Mouse (Mus musculus) neural tube, embryonic 14.5 days (tissue): Measurements from ENCODE around the gene Ttll7. TPM values are rescaled to one million over a fixed set of nuclear protein-coding genes. Genes with fewer than 3 reads are reported as not detected.

Source experiments
- ATAC-seq: fragments of 200-750 bp; cut with Nextera tagmentation; 2 replicates; pipeline ENCODE4 v1.8.0; 2017; ENCODE audit warnings: low read depth, mild to moderate bottlenecking, moderate TSS enrichment, moderate library complexity
- H3K27ac ChIP-seq: fragments of 300-500 bp; sonication (generic); 2 replicates; pipeline ENCODE4 v1.5.1; 2014; ENCODE audit warnings: low read depth, mild to moderate bottlenecking, control low read depth, low read length, moderate library complexity, mixed read lengths
- H3K27me3 ChIP-seq: fragments of 300-500 bp; sonication (generic); 2 replicates; pipeline ENCODE4 v1.6.1; 2014; ENCODE audit warnings: low read length; ENCODE audit not compliant: control insufficient read depth, insufficient read depth
- H3K36me3 ChIP-seq: fragments of 300-500 bp; sonication (generic); 2 replicates; pipeline ENCODE4 v1.6.1; 2014; ENCODE audit warnings: low read length, mixed read lengths; ENCODE audit not compliant: control insufficient read depth, insufficient read depth
- H3K4me1 ChIP-seq: fragments of 300-500 bp; sonication (generic); 2 replicates; pipeline ENCODE4 v1.6.1; 2014; ENCODE audit warnings: low read length; ENCODE audit not compliant: control insufficient read depth, insufficient read depth
- H3K4me2 ChIP-seq: fragments of 300-500 bp; sonication (generic); 2 replicates; pipeline ENCODE4 v1.6.1; 2014; ENCODE audit warnings: mild to moderate bottlenecking, low read depth, low read length, control low read depth
- H3K4me3 ChIP-seq: fragments of 300-500 bp; sonication (generic); 2 replicates; pipeline ENCODE4 v1.5.1; 2014; ENCODE audit warnings: low read depth, low read length, control low read depth, mixed read lengths
- H3K9ac ChIP-seq: fragments of 300-500 bp; sonication (generic); replicated peaks from 2 replicates; pipeline ENCODE4 v1.6.1; 2014; ENCODE audit warnings: low read depth, mild to moderate bottlenecking, control low read depth, low read length, mixed read lengths
- H3K9me3 ChIP-seq: fragments of 300-500 bp; sonication (generic); 2 replicates; pipeline ENCODE4 v1.6.1; 2016; ENCODE audit warnings: low read length; ENCODE audit not compliant: control insufficient read depth
- WGBS: fragments of 180-500 bp; shearing (Covaris S2); extraction: QIAGEN DNeasy Blood & Tissue Kit; methylation state at CpG from one replicate; pipeline ENCODE4 v1.1.7; 2014; 5-methylcytosine and 5-hydroxymethylcytosine counted together
- polyA plus RNA-seq: library from polyadenylated mRNA; unstranded; fragments of >200 nt; fragmentation: Nextera tagmentation; extraction: Ambion mirVana; gene quantifications from 2 replicates; pipeline ENCODE4 v1.2.1, GENCODE M21; 2014

The Ttll7 gene
- polyA plus RNA-seq, 1 experiment from 2014 or later = 11.2 TPM

GRCm38 (mm10) chr3:146848112-146848511 is 4.1 kb upstream of the Ttll7 start:
- Histone ChIP-seq H3K4me2 (no peak overlapping the region), H3K4me1 (peaks cover 3% of the 10 kb centered on the region; the same call in 1 of the 2 replicates), H3K4me3 (no peak overlapping the region), H3K27ac (no peak overlapping the region), H3K9ac (no peak overlapping the region), H3K9me3 (no peaks in the 10 kb centered on the region), H3K36me3 (no peaks in the 10 kb centered on the region), H3K27me3 (no peaks in the 10 kb centered on the region)
- 89% methylated on average over 8 of the region's 8 CpGs for WGBS
- no peak for ATAC-seq

- Histone ChIP-seq H3K9me3 (no peaks in the 10 kb centered on the region), H3K4me1 (peaks cover 3% of the 10 kb centered on the region; the same call in 1 of the 2 replicates), H3K36me3 (no peaks in the 10 kb centered on the region), H3K4me2 (no peak overlapping the region), H3K27me3 (no peaks in the 10 kb centered on the region), H3K9ac (no peak overlapping the region), H3K4me3 (no peak overlapping the region), H3K27ac (no peak overlapping the region)
- WGBS = 91% methylated on average over 7 of the region's 7 CpGs
- ATAC-seq = no peak
These were observed 2.8 kb upstream of the Ttll7 start for GRCm38 (mm10) chr3:146849360-146849759.

GRCm38 (mm10) chr3:146854473-146855087 is 2.4 kb downstream of the Ttll7 start:
- no peak overlapping the region for H3K9ac ChIP-seq

GRCm38 (mm10) chr3:146857373-146857772 is 5.2 kb downstream of the Ttll7 start:
- Histone ChIP-seq H3K9me3 (no peaks in the 10 kb centered on the region), H3K9ac (no peak overlapping the region), H3K4me3 (no peak overlapping the region), H3K27me3 (no peaks in the 10 kb centered on the region), H3K27ac (no peak overlapping the region), H3K4me2 (no peak overlapping the region), H3K4me1 (no peaks in the 10 kb centered on the region), H3K36me3 (no peaks in the 10 kb centered on the region)
- 88% methylated on average over 10 of the region's 10 CpGs for WGBS
- no peak for ATAC-seq

More at GRCm38 (mm10) chr3:146854473-146855087, 2.4 kb downstream of the Ttll7 start:
- no peak for ATAC-seq
- Histone ChIP-seq H3K4me3 (no peak overlapping the region), H3K27me3 (no peaks in the 10 kb centered on the region), H3K27ac (no peak overlapping the region), H3K36me3 (no peaks in the 10 kb centered on the region), H3K4me1 (peaks cover 3% of the 10 kb centered on the region; the same call in 1 of the 2 replicates), H3K9me3 (no peaks in the 10 kb centered on the region), H3K4me2 (no peak overlapping the region)
- 80% methylated on average over 7 of the region's 7 CpGs for WGBS

DNA sequence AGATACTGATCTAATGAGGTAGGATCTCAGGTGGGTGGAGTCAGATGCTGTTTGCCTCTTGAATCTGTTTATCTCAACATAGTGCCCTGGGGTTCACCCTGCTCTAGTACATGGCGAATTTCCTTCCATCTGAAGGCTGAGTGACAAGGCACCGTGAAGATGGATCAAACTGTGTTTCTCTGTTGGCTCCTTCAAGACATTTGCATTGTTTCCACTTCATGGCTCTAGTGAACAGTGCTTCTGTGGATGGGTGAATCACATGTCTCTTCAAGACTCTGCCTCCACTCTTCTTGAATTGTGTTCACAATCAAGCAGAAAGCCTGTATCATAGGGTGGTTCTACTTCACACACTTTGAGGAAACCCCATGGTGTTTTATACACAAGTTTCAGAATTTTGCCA is 8.1 kb downstream of the Ttll7 start:
- Histone ChIP-seq H3K4me3 (no peak overlapping the region), H3K4me1 (no peaks in the 10 kb centered on the region), H3K9ac (no peak overlapping the region), H3K4me2 (no peak overlapping the region), H3K27me3 (no peaks in the 10 kb centered on the region), H3K36me3 (no peaks in the 10 kb centered on the region), H3K27ac (no peak overlapping the region), H3K9me3 (no peaks in the 10 kb centered on the region)
- ATAC-seq = no peak
- 92% methylated on average over 2 of the region's 2 CpGs for WGBS

DNA sequence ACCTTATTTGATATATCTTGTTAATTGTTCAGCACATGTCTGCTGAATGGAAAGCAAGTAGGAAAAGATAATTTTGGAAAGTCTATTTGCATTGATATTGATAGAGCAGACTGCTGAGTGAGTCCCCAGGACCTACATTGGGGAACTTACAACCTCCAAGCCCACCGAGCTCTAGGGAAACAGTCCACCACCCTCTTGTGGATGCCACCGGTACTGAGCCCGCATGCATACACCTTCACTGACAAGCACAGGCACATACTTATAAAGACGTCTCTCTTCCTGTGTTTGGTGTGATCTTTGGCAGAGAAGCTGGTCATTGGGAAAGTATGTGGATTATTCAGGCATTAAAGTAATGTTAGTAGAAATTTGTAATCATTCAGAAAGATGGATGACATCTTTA is 14.4 kb downstream of the Ttll7 start:
- ATAC-seq = no peak
- no peak overlapping the region for H3K27ac ChIP-seq
- H3K4me3 ChIP-seq = no peak overlapping the region
- no peaks in the 10 kb centered on the region for H3K9me3 ChIP-seq
- H3K4me1 ChIP-seq = no peaks in the 10 kb centered on the region
- 32% methylated on average over 4 of the region's 4 CpGs for WGBS
- H3K36me3 ChIP-seq = no peaks in the 10 kb centered on the region
- H3K9ac ChIP-seq = no peak overlapping the region
- H3K4me2 ChIP-seq = no peak overlapping the region
- no peaks in the 10 kb centered on the region for H3K27me3 ChIP-seq

DNA sequence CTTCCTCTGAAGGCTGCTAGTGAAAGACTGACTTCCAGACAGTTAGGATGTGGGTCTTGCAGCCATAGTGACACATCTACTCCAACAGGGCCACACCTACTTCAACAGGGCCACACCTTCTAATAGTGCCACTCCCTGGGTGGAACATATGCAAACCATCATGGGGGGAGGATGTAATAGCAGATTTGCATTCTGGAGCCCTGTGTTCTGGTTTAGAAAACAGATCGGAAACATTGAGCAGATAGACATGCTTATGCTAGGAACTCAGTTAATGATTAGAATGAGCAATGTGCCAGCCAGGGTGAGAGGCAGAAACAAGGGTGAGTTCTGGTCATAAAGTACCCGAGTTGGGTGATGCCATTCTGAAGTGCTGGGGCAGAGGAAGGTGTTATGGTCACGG is 19.8 kb downstream of the Ttll7 start:
- H3K36me3 ChIP-seq = no peaks in the 10 kb centered on the region
- H3K9me3 ChIP-seq = no peaks in the 10 kb centered on the region
- no peak for ATAC-seq
- H3K9ac ChIP-seq = no peak overlapping the region
- H3K27me3 ChIP-seq = no peaks in the 10 kb centered on the region
- no peaks in the 10 kb centered on the region for H3K4me1 ChIP-seq
- no peak overlapping the region for H3K27ac ChIP-seq
- 92% methylated on average over 3 of the region's 3 CpGs for WGBS
- no peak overlapping the region for H3K4me2 ChIP-seq
- H3K4me3 ChIP-seq = no peak overlapping the region

GRCm38 (mm10) chr3:146875929-146876328 is 23.8 kb downstream of the Ttll7 start:
- H3K4me2 ChIP-seq = no peak overlapping the region
- H3K27me3 ChIP-seq = no peaks in the 10 kb centered on the region
- H3K9ac ChIP-seq = no peak overlapping the region
- H3K36me3 ChIP-seq = no peaks in the 10 kb centered on the region
- WGBS = 69% methylated on average over 2 of the region's 2 CpGs
- ATAC-seq = no peak
- H3K27ac ChIP-seq = no peak overlapping the region
- no peak overlapping the region for H3K4me3 ChIP-seq
- no peaks in the 10 kb centered on the region for H3K4me1 ChIP-seq
- no peaks in the 10 kb centered on the region for H3K9me3 ChIP-seq

DNA sequence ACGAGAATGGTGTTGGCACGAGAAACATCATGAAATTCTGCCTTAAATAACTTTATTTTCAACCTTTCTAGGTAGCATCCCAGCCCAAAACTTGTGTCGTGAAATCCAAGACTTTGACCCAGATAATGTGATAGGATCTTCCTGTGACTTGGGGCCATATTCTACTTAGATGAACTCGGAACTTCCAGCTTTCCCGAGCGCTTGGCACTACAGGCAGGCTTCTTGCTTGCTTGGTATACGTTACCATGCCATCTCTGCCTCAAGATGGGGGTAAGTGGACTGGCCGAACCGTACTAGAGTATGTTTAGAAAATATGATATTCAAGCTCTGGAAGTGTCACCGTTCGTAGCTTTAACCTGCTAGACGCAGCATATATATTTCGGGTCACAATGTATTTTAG is 41.8 kb downstream of the Ttll7 start:
- Histone ChIP-seq H3K36me3 (no peaks in the 10 kb centered on the region), H3K4me3 (no peak overlapping the region), H3K27me3 (no peaks in the 10 kb centered on the region), H3K9me3 (no peaks in the 10 kb centered on the region), H3K4me1 (no peaks in the 10 kb centered on the region), H3K27ac (no peak overlapping the region), H3K4me2 (no peak overlapping the region), H3K9ac (no peak overlapping the region)
- WGBS = 92% methylated on average over 13 of the region's 13 CpGs
- ATAC-seq = no peak
